Mouse (Mus musculus): Measurements from ENCODE around the gene Gm21913. TPM values are rescaled to one million over a fixed set of nuclear protein-coding genes. Genes with fewer than 3 reads are reported as not detected.

Gene Gm21913
- polyA plus RNA-seq (2015; fragmentation: Nextera tagmentation; extraction: Ambion mirVana) = not detected in 2 replicates

DNA sequence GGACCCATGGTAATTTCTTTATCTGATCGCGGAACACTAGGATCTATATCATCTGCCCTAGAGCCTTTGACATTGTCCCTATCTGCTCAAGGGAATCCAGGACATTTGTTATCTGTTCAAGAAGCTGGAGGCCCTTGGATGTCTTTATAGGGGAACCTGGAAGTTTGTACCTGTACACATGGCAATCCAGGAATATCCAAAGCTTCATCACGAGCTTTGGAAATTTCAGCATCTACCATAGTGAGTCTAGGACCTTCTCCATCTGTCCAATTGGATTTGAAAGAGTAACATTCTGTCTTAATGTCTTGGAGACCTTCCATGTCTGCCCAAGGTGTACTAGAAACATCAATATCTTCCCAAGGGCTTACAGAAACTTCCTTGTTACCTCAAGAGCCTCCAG lies at the start of gene Gm21913:
Gene Gm21913, plus strand, starts transcription at position 301 of the 400 bp plus-strand sequence.

Other genes starting within 250 kb of the Gm21913 start
- gene Gm29110, start 153.4 kb upstream of the Gm21913 start, polyA plus RNA-seq (2015; fragmentation: Nextera tagmentation; extraction: Ambion mirVana) = not detected in 2 replicates